Mouse (Mus musculus) midbrain, embryonic 16.5 days (tissue): ENCODE measurements around the gene Pkd1l2. TPM values are rescaled to one million over a fixed set of nuclear protein-coding genes. Genes with fewer than 3 reads are reported as not detected.

Source experiments
- ATAC-seq: fragments of 200-750 bp; cut with Nextera tagmentation; 2 replicates; pipeline ENCODE4 v1.8.0; 2017; ENCODE audit warnings: moderate TSS enrichment
- H3K27ac ChIP-seq: fragments of 300-500 bp; sonication (generic); 2 replicates; pipeline ENCODE4 v1.5.1; 2014; ENCODE audit warnings: mild to moderate bottlenecking, low read length, mixed read lengths
- H3K27me3 ChIP-seq: fragments of 300-500 bp; sonication (generic); 2 replicates; pipeline ENCODE4 v1.6.1; 2014; ENCODE audit warnings: low read depth, low read length, mixed read lengths; ENCODE audit not compliant: control insufficient read depth, insufficient read depth
- H3K36me3 ChIP-seq: fragments of 300-500 bp; sonication (generic); 2 replicates; pipeline ENCODE4 v1.6.1; 2014; ENCODE audit warnings: mild to moderate bottlenecking, low read length, moderate library complexity, mixed read lengths; ENCODE audit not compliant: control insufficient read depth, insufficient read depth
- H3K4me1 ChIP-seq: fragments of 300-500 bp; sonication (generic); 2 replicates; pipeline ENCODE4 v1.6.1; 2014; ENCODE audit warnings: mild to moderate bottlenecking, low read length, mixed read lengths; ENCODE audit not compliant: control insufficient read depth, insufficient read depth
- H3K4me2 ChIP-seq: fragments of 300-500 bp; sonication (generic); 2 replicates; pipeline ENCODE4 v1.6.1; 2014; ENCODE audit warnings: mild to moderate bottlenecking, low read length, mixed read lengths
- H3K4me3 ChIP-seq: fragments of 300-500 bp; sonication (generic); 2 replicates; pipeline ENCODE4 v1.5.1; 2014; ENCODE audit warnings: low read depth, mild to moderate bottlenecking, low read length, moderate library complexity, mixed read lengths
- H3K9ac ChIP-seq: fragments of 300-500 bp; sonication (generic); 2 replicates; pipeline ENCODE4 v1.6.1; 2014; ENCODE audit warnings: low read depth, low read length, mixed read lengths
- H3K9me3 ChIP-seq: fragments of 300-500 bp; sonication (generic); replicated peaks from 2 replicates; pipeline ENCODE4 v1.6.1; 2014; ENCODE audit warnings: mild to moderate bottlenecking, low read length, mixed read lengths; ENCODE audit not compliant: control insufficient read depth, poor library complexity, severe bottlenecking
- WGBS: fragments of 180-500 bp; shearing (Covaris S2); extraction: QIAGEN DNeasy Blood & Tissue Kit; methylation state at CpG from one replicate; pipeline ENCODE4 v1.1.7; 2014; 5-methylcytosine and 5-hydroxymethylcytosine counted together
- polyA plus RNA-seq: library from polyadenylated mRNA; unstranded; fragments of >200 nt; fragmentation: Nextera tagmentation; extraction: Ambion mirVana; gene quantifications from 2 replicates; pipeline ENCODE4 v1.2.1, GENCODE M21; 2015

The Pkd1l2 gene
- polyA plus RNA-seq, 1 experiment from 2014 or later: not detected

GRCm38 (mm10) chr8:117031476-117031875, 50.8 kb downstream of the Pkd1l2 start:
- Histone ChIP-seq H3K27ac (no peak overlapping the region), H3K27me3 (no peaks in the 10 kb centered on the region), H3K4me2 (no peak overlapping the region), H3K36me3 (no peaks in the 10 kb centered on the region), H3K4me1 (no peaks in the 10 kb centered on the region), H3K9me3 (no peaks in the 10 kb centered on the region), H3K9ac (no peak overlapping the region), H3K4me3 (no peak overlapping the region)
- ATAC-seq: no peak
- 77% methylated on average over 6 of the region's 6 CpGs for WGBS

- Histone ChIP-seq H3K4me3 (no peak overlapping the region), H3K27me3 (no peaks in the 10 kb centered on the region), H3K4me1 (no peaks in the 10 kb centered on the region), H3K27ac (no peak overlapping the region), H3K9ac (no peak overlapping the region), H3K36me3 (no peaks in the 10 kb centered on the region), H3K4me2 (no peak overlapping the region), H3K9me3 (no peaks in the 10 kb centered on the region)
- 91% methylated on average over 10 of the region's 10 CpGs for WGBS
- ATAC-seq: no peak
These were observed 53.6 kb downstream of the Pkd1l2 start for GRCm38 (mm10) chr8:117028686-117029085.

- H3K4me2 ChIP-seq: no peak overlapping the region
- no peak overlapping the region for H3K9ac ChIP-seq
- no peaks in the 10 kb centered on the region for H3K36me3 ChIP-seq
- no peaks in the 10 kb centered on the region for H3K4me1 ChIP-seq
- no peak for ATAC-seq
- WGBS: 86% methylated on average over 5 of the region's 5 CpGs
- no peaks in the 10 kb centered on the region for H3K9me3 ChIP-seq
- no peaks in the 10 kb centered on the region for H3K27me3 ChIP-seq
- H3K4me3 ChIP-seq: no peak overlapping the region
- no peak overlapping the region for H3K27ac ChIP-seq
These were observed 54.6 kb downstream of the Pkd1l2 start for GRCm38 (mm10) chr8:117027601-117028000.

DNA sequence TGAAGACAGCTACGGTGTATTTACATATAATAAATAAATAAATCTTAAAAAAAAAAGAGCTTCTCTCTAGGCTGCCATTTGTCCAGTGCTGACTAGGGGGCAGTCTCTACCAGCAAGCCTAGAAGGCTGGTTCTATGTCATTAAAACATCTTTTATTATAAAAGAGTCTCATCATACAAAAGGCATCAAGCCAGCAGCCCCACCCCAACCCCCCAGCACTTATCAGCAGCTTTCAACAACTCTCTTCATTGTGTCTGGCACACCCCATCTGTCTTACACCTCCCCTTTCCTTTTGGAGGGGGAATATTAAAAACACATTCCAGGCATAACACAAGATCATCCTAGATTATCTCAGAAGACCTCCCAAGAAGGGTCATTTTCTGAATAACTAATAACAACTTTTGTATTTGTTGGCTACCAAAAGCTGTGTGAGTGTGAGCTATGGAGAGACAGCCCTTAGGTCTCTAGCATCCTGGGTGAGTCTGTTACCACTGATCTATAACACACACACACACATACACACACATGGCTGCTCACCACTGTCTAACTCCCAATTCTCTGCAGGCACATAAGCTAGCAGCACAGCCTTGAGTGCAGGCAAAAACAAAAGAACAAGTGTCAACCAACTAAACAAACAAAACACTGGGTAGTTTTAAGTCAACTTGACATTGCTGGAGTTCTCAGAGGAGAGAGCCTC, 59.8 kb downstream of the Pkd1l2 start:
- Histone ChIP-seq H3K36me3 (no peaks in the 10 kb centered on the region), H3K27ac (no peak overlapping the region), H3K4me3 (no peak overlapping the region), H3K27me3 (no peaks in the 10 kb centered on the region), H3K4me2 (no peak overlapping the region), H3K9me3 (no peaks in the 10 kb centered on the region), H3K4me1 (no peaks in the 10 kb centered on the region), H3K9ac (no peak overlapping the region)
- no peak for ATAC-seq
- WGBS: 82% methylated on average over 1 of the region's 1 CpGs

GRCm38 (mm10) chr8:117019323-117020275, 62.6 kb downstream of the Pkd1l2 start:
- Histone ChIP-seq H3K27me3 (no peaks in the 10 kb centered on the region), H3K27ac (no peak overlapping the region), H3K9ac (no peak overlapping the region), H3K4me2 (no peak overlapping the region), H3K9me3 (no peaks in the 10 kb centered on the region), H3K4me3 (no peak overlapping the region), H3K36me3 (no peaks in the 10 kb centered on the region), H3K4me1 (no peaks in the 10 kb centered on the region)
- 81% methylated on average over 18 of the region's 18 CpGs for WGBS
- no peak for ATAC-seq

GRCm38 (mm10) chr8:117017896-117018295, 64.4 kb downstream of the Pkd1l2 start:
- Histone ChIP-seq H3K4me3 (no peak overlapping the region), H3K9ac (no peak overlapping the region), H3K4me2 (no peak overlapping the region), H3K4me1 (no peaks in the 10 kb centered on the region), H3K27me3 (no peaks in the 10 kb centered on the region), H3K36me3 (no peaks in the 10 kb centered on the region), H3K27ac (no peak overlapping the region), H3K9me3 (no peaks in the 10 kb centered on the region)
- ATAC-seq: no peak
- 95% methylated on average over 4 of the region's 4 CpGs for WGBS

DNA sequence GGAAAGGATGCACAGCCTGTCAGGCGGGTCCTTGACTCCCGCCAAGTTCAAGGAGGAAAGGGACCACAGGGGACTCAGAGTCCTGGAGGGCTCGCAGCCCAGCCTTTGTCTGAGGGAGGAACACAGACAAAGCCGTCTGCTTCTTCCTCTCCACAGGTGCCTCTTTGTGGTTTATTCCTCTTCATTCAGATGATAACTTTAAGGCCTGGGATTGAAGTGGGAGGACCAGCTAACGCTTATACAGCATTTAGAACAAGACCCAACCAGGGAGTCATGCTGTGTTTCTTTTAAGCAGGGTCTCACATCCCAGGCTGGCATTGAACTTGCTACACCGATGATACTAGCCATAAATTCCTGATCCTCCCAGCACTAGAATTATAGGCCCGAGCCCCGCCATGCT, 65.2 kb downstream of the Pkd1l2 start:
- no peaks in the 10 kb centered on the region for H3K27me3 ChIP-seq
- H3K4me2 ChIP-seq: no peak overlapping the region
- WGBS: 26% methylated on average over 8 of the region's 8 CpGs
- no peaks in the 10 kb centered on the region for H3K36me3 ChIP-seq
- H3K4me1 ChIP-seq: no peaks in the 10 kb centered on the region
- no peak overlapping the region for H3K9ac ChIP-seq
- H3K27ac ChIP-seq: no peak overlapping the region
- H3K4me3 ChIP-seq: no peak overlapping the region
- no peak for ATAC-seq
- no peaks in the 10 kb centered on the region for H3K9me3 ChIP-seq

- Histone ChIP-seq H3K9ac (no peak overlapping the region), H3K4me1 (no peaks in the 10 kb centered on the region), H3K4me3 (no peak overlapping the region), H3K9me3 (no peaks in the 10 kb centered on the region), H3K27ac (no peak overlapping the region), H3K4me2 (no peak overlapping the region), H3K36me3 (no peaks in the 10 kb centered on the region), H3K27me3 (no peaks in the 10 kb centered on the region)
- no peak for ATAC-seq
- WGBS: 49% methylated on average over 4 of the region's 4 CpGs
These were observed 66.6 kb downstream of the Pkd1l2 start for GRCm38 (mm10) chr8:117015670-117016069.

- no peaks in the 10 kb centered on the region for H3K27me3 ChIP-seq
- H3K9ac ChIP-seq: no peak overlapping the region
- 91% methylated on average over 9 of the region's 9 CpGs for WGBS
- H3K9me3 ChIP-seq: no peaks in the 10 kb centered on the region
- H3K36me3 ChIP-seq: no peaks in the 10 kb centered on the region
- no peak overlapping the region for H3K27ac ChIP-seq
- no peaks in the 10 kb centered on the region for H3K4me1 ChIP-seq
- H3K4me3 ChIP-seq: no peak overlapping the region
- H3K4me2 ChIP-seq: no peak overlapping the region
- no peak for ATAC-seq
These were observed 70.9 kb downstream of the Pkd1l2 start for GRCm38 (mm10) chr8:117011366-117011765.
